Mouse (Mus musculus): ENCODE results near the gene Arap1. TPM values are rescaled to one million over a fixed set of nuclear protein-coding genes. Genes with fewer than 3 reads are reported as not detected.
A peak's percentile ranks its signal among the peaks of the same experiment; 100 is the strongest.

Gene Arap1
- polyA plus RNA-seq, 1 experiment from 2014 or later: 6.2 TPM

GRCm38 (mm10) chr7:101412796-101413195, 64.9 kb downstream of the Arap1 start:
- Histone ChIP-seq H3K4me2 (replicated peaks) (no peak overlapping the region), H3K9me3 (no peaks in the 10 kb centered on the region), H3K27me3 (peaks cover 5% of the 10 kb centered on the region; the same call in 1 of the 2 replicates), H3K9ac (replicated peaks) (no peak overlapping the region), H3K4me1 (replicated peaks) (peaks cover 23% of the 10 kb centered on the region), H3K36me3 (no peaks in the 10 kb centered on the region), H3K4me3 (replicated peaks) (no peak overlapping the region), H3K27ac (no peak overlapping the region)
- ATAC-seq: peak; percentile 13

DNA sequence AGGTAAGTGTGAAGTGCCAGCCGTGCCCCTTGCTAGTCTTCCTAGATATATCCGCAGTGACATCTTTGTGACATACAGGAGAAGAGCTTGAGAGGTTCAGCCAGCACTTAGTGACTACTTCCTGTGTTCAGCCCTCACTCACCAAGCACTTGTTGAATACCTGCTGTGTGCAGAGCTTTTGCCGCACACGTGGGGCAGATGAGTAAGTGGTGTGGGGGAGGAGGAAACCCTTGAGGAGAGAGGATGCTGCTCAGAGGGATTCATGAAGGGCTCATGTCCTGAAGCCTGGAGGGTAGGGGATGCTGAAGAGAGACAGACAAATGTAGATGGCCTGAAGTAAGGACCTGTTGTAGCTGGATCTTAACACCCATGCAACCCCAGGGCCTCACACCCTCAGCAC, 66.3 kb downstream of the Arap1 start:
- Histone ChIP-seq H3K9ac (replicated peaks) (no peak overlapping the region), H3K4me3 (replicated peaks) (no peak overlapping the region), H3K36me3 (no peaks in the 10 kb centered on the region), H3K4me1 (replicated peaks) (peaks cover 28% of the 10 kb centered on the region), H3K27ac (no peak overlapping the region), H3K4me2 (replicated peaks) (no peak overlapping the region), H3K27me3 (peaks cover 13% of the 10 kb centered on the region; the same call in 1 of the 2 replicates), H3K9me3 (no peaks in the 10 kb centered on the region)
- ATAC-seq: no peak
- 55% methylated on average over 4 of the region's 4 CpGs for WGBS

GRCm38 (mm10) chr7:101414661-101415511, 67.0 kb downstream of the Arap1 start:
- Histone ChIP-seq H3K4me1 (replicated peaks) (peaks cover 34% of the 10 kb centered on the region), H3K27me3 (peaks cover 19% of the 10 kb centered on the region), H3K4me2 (replicated peaks) (no peak overlapping the region), H3K9ac (replicated peaks) (no peak overlapping the region), H3K36me3 (no peaks in the 10 kb centered on the region), H3K9me3 (no peaks in the 10 kb centered on the region), H3K4me3 (replicated peaks) (no peak overlapping the region), H3K27ac (peak overlapping the region; percentile 63)
- peak; percentile 55 for ATAC-seq
- 25% methylated on average over 7 of the region's 7 CpGs for WGBS

DNA sequence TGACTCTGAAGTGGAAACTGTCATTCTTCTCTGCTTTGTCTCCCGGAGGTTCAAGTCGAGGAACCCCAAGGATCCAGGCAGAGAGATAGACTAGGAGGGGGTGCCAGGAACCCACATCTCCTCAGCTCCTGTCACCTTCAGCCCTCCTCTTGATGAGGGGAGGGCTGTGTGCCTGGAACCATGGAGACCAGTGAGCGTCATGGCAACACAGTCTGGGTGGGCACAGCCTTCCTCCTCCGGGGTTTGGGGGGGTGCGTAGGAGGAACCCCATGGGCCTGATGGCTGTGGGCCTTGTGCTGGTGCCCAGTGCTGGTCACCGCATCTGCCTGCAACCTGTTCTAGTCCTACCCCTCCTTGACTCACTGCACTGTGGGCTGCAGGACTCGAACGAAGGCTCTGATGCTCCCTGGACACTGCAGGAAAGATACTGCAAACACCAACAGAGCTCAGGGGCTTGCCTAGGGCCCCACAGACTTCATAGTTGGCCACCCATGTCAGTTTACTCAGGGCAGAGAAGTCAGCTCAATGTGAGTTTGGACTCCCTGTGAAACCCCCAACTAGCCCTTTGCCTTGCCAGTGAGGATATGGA, 67.7 kb downstream of the Arap1 start:
- no peak overlapping the region for H3K4me3 ChIP-seq (replicated peaks)
- H3K4me1 ChIP-seq (replicated peaks): peaks cover 40% of the 10 kb centered on the region
- H3K36me3 ChIP-seq: no peaks in the 10 kb centered on the region
- H3K4me2 ChIP-seq (replicated peaks): no peak overlapping the region
- no peak overlapping the region for H3K9ac ChIP-seq (replicated peaks)
- 28% methylated on average over 8 of the region's 8 CpGs for WGBS
- no peaks in the 10 kb centered on the region for H3K9me3 ChIP-seq
- peak; percentile 51 for ATAC-seq
- H3K27ac ChIP-seq: peak overlapping the region; percentile 63; the same call in 1 of the 2 replicates
- H3K27me3 ChIP-seq: peaks cover 25% of the 10 kb centered on the region

- 72% methylated on average over 5 of the region's 5 CpGs for WGBS
- no peaks in the 10 kb centered on the region for H3K36me3 ChIP-seq
- no peak overlapping the region for H3K27ac ChIP-seq
These were observed 68.5 kb downstream of the Arap1 start for GRCm38 (mm10) chr7:101416391-101416790.

GRCm38 (mm10) chr7:101419013-101419770, 71.3 kb downstream of the Arap1 start:
- no peaks in the 10 kb centered on the region for H3K36me3 ChIP-seq
- H3K27ac ChIP-seq: no peak overlapping the region
- no peaks in the 10 kb centered on the region for H3K9me3 ChIP-seq
- WGBS: 4% methylated on average over 27 of the region's 27 CpGs
- peaks cover 58% of the 10 kb centered on the region for H3K4me1 ChIP-seq (replicated peaks)
- ATAC-seq: no peak
- H3K9ac ChIP-seq (replicated peaks): no peak overlapping the region
- H3K27me3 ChIP-seq: peaks cover 29% of the 10 kb centered on the region
- H3K4me3 ChIP-seq (replicated peaks): no peak overlapping the region; the same call in 1 of the 2 replicates
- H3K4me2 ChIP-seq (replicated peaks): peak overlapping the region; percentile 36

More at GRCm38 (mm10) chr7:101416391-101416790, 68.5 kb downstream of the Arap1 start:
- no peaks in the 10 kb centered on the region for H3K9me3 ChIP-seq
- no peak overlapping the region for H3K4me3 ChIP-seq (replicated peaks)
- H3K27me3 ChIP-seq: peaks cover 29% of the 10 kb centered on the region
- H3K9ac ChIP-seq (replicated peaks): no peak overlapping the region
- peaks cover 48% of the 10 kb centered on the region for H3K4me1 ChIP-seq (replicated peaks)
- no peak for ATAC-seq
- no peak overlapping the region for H3K4me2 ChIP-seq (replicated peaks)

GRCm38 (mm10) chr7:101421529-101421928, 73.7 kb downstream of the Arap1 start, which contains the start of gene Pde2a:
Pde2a (plus strand) TSS chr7:101421691.
- H3K36me3 ChIP-seq: no peaks in the 10 kb centered on the region
- H3K27me3 ChIP-seq: peaks cover 29% of the 10 kb centered on the region
- peak within 1 kb of the TSS; percentile 53 for H3K4me2 ChIP-seq (replicated peaks)
- H3K9ac ChIP-seq (replicated peaks): peak within 1 kb of the TSS; percentile 58
- ATAC-seq: peak; percentile 82
- H3K9me3 ChIP-seq: no peaks in the 10 kb centered on the region
- peak within 1 kb of the TSS; percentile 51; the same call in 1 of the 2 replicates for H3K27ac ChIP-seq
- H3K4me3 ChIP-seq (replicated peaks): peak within 1 kb of the TSS; percentile 29
- 9% methylated on average over 6 of the region's 6 CpGs for WGBS
- peaks cover 48% of the 10 kb centered on the region for H3K4me1 ChIP-seq (replicated peaks)

DNA sequence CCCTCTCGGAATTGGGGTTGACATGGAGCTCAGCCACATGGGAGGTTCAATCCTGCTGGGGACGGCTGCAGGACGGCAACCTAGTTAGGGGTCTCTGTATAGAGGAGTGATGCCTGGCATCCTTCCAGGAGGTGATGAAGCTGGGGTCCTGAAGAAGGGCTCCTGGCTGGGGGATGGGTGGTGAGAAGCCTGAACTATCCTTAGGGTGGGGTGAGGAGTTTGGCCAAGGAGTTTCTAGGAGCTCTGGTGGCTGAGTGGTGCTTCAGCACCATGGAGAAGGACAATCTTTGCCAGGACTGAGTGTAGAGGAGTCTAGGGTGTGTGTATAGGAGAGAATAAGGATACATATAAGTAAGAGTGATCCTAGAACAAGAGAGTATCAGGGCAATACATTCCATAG, 74.2 kb downstream of the Arap1 start:
- 12% methylated on average over 3 of the region's 3 CpGs for WGBS
- H3K4me3 ChIP-seq (replicated peaks): peak overlapping the region; percentile 29

GRCm38 (mm10) chr7:101422646-101423045, 74.8 kb downstream of the Arap1 start:
- H3K27me3 ChIP-seq: peaks cover 26% of the 10 kb centered on the region
- no peaks in the 10 kb centered on the region for H3K36me3 ChIP-seq
- H3K9me3 ChIP-seq: no peaks in the 10 kb centered on the region
- H3K4me1 ChIP-seq (replicated peaks): peaks cover 59% of the 10 kb centered on the region
- H3K4me2 ChIP-seq (replicated peaks): peak overlapping the region; percentile 53
- no peak for ATAC-seq
- H3K9ac ChIP-seq (replicated peaks): no peak overlapping the region
- H3K27ac ChIP-seq: no peak overlapping the region
- no peak overlapping the region for H3K4me3 ChIP-seq (replicated peaks)
- WGBS: 80% methylated on average over 8 of the region's 8 CpGs

More for the DNA sequence above, 74.2 kb downstream of the Arap1 start:
- Histone ChIP-seq H3K4me2 (replicated peaks) (peak overlapping the region; percentile 53), H3K9ac (replicated peaks) (peak overlapping the region; percentile 58), H3K9me3 (no peaks in the 10 kb centered on the region), H3K4me1 (replicated peaks) (peaks cover 53% of the 10 kb centered on the region), H3K27ac (0 out of 2 replicates have a peak overlapping the region, but pooled peaks have one; percentile 51), H3K36me3 (no peaks in the 10 kb centered on the region), H3K27me3 (peaks cover 29% of the 10 kb centered on the region)
- peak; percentile 15 for ATAC-seq

GRCm38 (mm10) chr7:101423970-101424369, 76.1 kb downstream of the Arap1 start:
- Histone ChIP-seq H3K9ac (replicated peaks) (no peak overlapping the region), H3K36me3 (no peaks in the 10 kb centered on the region), H3K4me1 (replicated peaks) (peaks cover 58% of the 10 kb centered on the region), H3K9me3 (no peaks in the 10 kb centered on the region), H3K4me2 (replicated peaks) (no peak overlapping the region), H3K4me3 (replicated peaks) (no peak overlapping the region), H3K27me3 (peaks cover 18% of the 10 kb centered on the region), H3K27ac (no peak overlapping the region)
- WGBS: 69% methylated on average over 6 of the region's 6 CpGs
- ATAC-seq: no peak

DNA sequence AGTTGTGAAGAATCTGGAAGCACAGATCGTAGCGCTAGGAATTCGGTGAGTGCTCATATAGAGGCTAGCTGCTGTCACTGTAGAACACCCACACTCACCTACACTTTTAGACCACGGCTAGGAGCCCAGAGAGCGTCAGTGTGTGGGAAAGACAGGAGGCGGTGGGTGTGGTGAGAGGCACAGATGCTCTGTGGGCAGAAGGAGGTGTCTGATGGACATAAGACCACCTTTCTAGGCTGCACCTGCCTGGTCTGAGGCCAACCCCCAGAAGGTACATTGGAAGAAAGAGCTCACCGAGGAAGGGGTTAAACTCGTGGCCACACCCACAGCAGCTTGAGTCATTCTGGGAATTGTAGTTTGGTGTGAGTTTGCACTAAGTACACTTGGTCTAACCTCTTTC, 78.8 kb downstream of the Arap1 start:
- Histone ChIP-seq H3K9me3 (no peaks in the 10 kb centered on the region), H3K4me2 (replicated peaks) (no peak overlapping the region), H3K27ac (0 out of 2 replicates have a peak overlapping the region, but pooled peaks have one; percentile 7), H3K4me3 (replicated peaks) (no peak overlapping the region), H3K4me1 (replicated peaks) (peaks cover 32% of the 10 kb centered on the region), H3K36me3 (no peaks in the 10 kb centered on the region), H3K27me3 (no peaks in the 10 kb centered on the region; the same call in none of the 2 replicates), H3K9ac (replicated peaks) (no peak overlapping the region)
- WGBS: 69% methylated on average over 8 of the region's 8 CpGs
- peak; percentile 26 for ATAC-seq
